Mouse (Mus musculus) lung, postnatal 10 days (tissue): ENCODE results near the gene Pitx1.

Experiments
- DNase-seq: peaks from one replicate; pipeline ENCODE4 v3.0.0; 2021

The Pitx1 gene

GRCm38 (mm10) chr13:55830833-55831721 is 4.9 kb downstream of the Pitx1 start:
- DNase-seq, result no peak

- no peak for DNase-seq
Measured at GRCm38 (mm10) chr13:55830081-55830832, 5.7 kb downstream of the Pitx1 start.

- DNase-seq, result no peak
Measured at GRCm38 (mm10) chr13:55829018-55829655, 6.9 kb downstream of the Pitx1 start.

- no peak for DNase-seq
Measured at GRCm38 (mm10) chr13:55828141-55829017, 7.6 kb downstream of the Pitx1 start.

- DNase-seq, result no peak
Measured at GRCm38 (mm10) chr13:55827679-55828140, 8.3 kb downstream of the Pitx1 start.

GRCm38 (mm10) chr13:55826796-55827678 is 9.0 kb downstream of the Pitx1 start:
- DNase-seq, result no peak

GRCm38 (mm10) chr13:55826008-55826671 is 9.9 kb downstream of the Pitx1 start:
- no peak for DNase-seq

GRCm38 (mm10) chr13:55825245-55825681 is 10.7 kb downstream of the Pitx1 start:
- no peak for DNase-seq

GRCm38 (mm10) chr13:55824151-55824945 is 11.6 kb downstream of the Pitx1 start:
- DNase-seq, result no peak

- no peak for DNase-seq
Measured at GRCm38 (mm10) chr13:55822499-55822898, 13.5 kb downstream of the Pitx1 start.

- no peak for DNase-seq
Measured at GRCm38 (mm10) chr13:55814834-55815233, 21.2 kb downstream of the Pitx1 start.

- no peak for DNase-seq
Measured at GRCm38 (mm10) chr13:55813490-55814016, 22.4 kb downstream of the Pitx1 start.

- DNase-seq, result peak; percentile 18
Measured at GRCm38 (mm10) chr13:55810947-55811346, 25.0 kb downstream of the Pitx1 start.

- no peak for DNase-seq
Measured at GRCm38 (mm10) chr13:55809707-55810106, 26.3 kb downstream of the Pitx1 start.

- DNase-seq, result no peak
Measured at GRCm38 (mm10) chr13:55809041-55809623, 26.9 kb downstream of the Pitx1 start.

- no peak for DNase-seq
Measured at GRCm38 (mm10) chr13:55803973-55804372, 32.0 kb downstream of the Pitx1 start.

- no peak for DNase-seq
Measured at GRCm38 (mm10) chr13:55801246-55801645, 34.7 kb downstream of the Pitx1 start.

- DNase-seq, result peak; percentile 61
Measured at GRCm38 (mm10) chr13:55786120-55786519, 49.9 kb downstream of the Pitx1 start.

GRCm38 (mm10) chr13:55784268-55784667 is 51.7 kb downstream of the Pitx1 start, which contains the start of gene Catsper3:
TSS of gene Catsper3 (plus strand) at chr13:55784568.
- no peak for DNase-seq
